ENCODE assay signal across 8 mouse cellular contexts in the genomic region with DNA sequence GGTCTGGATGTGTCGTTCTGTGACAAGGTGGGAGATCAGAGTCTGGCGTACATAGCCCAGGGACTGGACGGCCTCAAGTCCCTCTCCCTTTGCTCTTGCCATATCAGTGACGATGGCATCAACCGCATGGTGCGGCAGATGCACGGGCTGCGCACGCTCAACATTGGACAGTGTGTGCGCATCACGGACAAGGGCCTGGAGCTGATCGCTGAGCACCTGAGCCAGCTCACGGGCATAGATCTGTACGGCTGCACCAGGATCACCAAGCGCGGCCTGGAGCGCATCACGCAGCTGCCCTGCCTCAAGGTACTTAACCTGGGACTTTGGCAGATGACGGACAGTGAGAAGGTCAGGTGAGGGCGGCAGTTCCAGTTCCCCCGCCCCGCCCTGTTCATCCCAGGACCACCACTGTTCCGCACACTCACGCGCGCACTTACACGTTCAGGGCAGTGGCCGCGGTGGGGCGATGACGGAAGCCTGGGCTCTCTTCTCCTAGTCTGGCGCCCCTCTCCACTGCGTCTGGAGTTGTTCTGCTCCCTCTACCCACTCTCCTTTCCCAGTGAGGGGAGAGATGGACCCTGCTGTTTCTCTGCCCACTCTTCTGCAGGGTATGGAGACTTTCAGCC. TPM values are rescaled to one million over a fixed set of nuclear protein-coding genes. Genes with fewer than 3 reads are reported as not detected.
DNase-seq lines count a peak whose midpoint lies in the region; ATAC-seq lines count a peak whose summit lies in the region.

No protein-coding gene starts in this region.

- peak; percentile 29 for DNase-seq in ovary, postnatal 36 days (ENCODE audit: low spot score)
- DNase-seq in ovary, adult 18-20 months (ENCODE audit: low spot score) = no peak
- peak; percentile 37 for DNase-seq in forebrain, embryonic 14.5 days (ENCODE audit: low spot score)
- DNase-seq in lung, postnatal 10 days = peak; percentile 38
- DNase-seq in retina, postnatal 1 day = peak; percentile 55
- no peak for DNase-seq in gastrocnemius, adult 8-10 months (ENCODE audit: low spot score in 2 of 2)

- no peaks in the 10 kb centered on the region for H3K27me3 ChIP-seq in forebrain, embryonic 14.5 days (replicated peaks; ENCODE audit: control insufficient read depth, insufficient read depth, low read length)
- H3K27me3 ChIP-seq in kidney, embryonic 15.5 days = no peaks in the 10 kb centered on the region

- H3K4me2 ChIP-seq in forebrain, embryonic 14.5 days (ENCODE audit: low read length) = peak overlapping the region; percentile 100
- peak overlapping the region; percentile 98 for H3K4me2 ChIP-seq in kidney, embryonic 15.5 days

- H3K4me3 ChIP-seq in brown adipose tissue, adult 24 weeks (ENCODE audit: insufficient read depth, low read depth, low read length) = peak overlapping the region; percentile 80
- H3K4me3 ChIP-seq in forebrain, embryonic 14.5 days (ENCODE audit: low read depth, low read length) = peak overlapping the region; percentile 95
- peak overlapping the region; percentile 86 for H3K4me3 ChIP-seq in kidney, embryonic 15.5 days (replicated peaks)

- peak; percentile 10; the same call in 1 of the 2 replicates for ATAC-seq in forebrain, embryonic 14.5 days
- ATAC-seq in kidney, embryonic 15.5 days (replicated peaks; ENCODE audit: low FRiP score) = 0 out of 2 replicates have a peak, but pooled peaks have one; percentile 1

- peaks cover 25% of the 10 kb centered on the region for H3K36me3 ChIP-seq in forebrain, embryonic 14.5 days (ENCODE audit: control insufficient read depth, insufficient read depth, low read length)
- peaks cover 22% of the 10 kb centered on the region for H3K36me3 ChIP-seq in kidney, embryonic 15.5 days

- under 1% methylated on average over 33 of the region's 33 CpGs for WGBS in forebrain, embryonic 14.5 days
- WGBS in kidney, embryonic 15.5 days = under 1% methylated on average over 33 of the region's 33 CpGs

- H3K4me1 ChIP-seq in brown adipose tissue, adult 24 weeks (ENCODE audit: control insufficient read depth, insufficient read depth, insufficient read length, low read length) = peaks cover 9% of the 10 kb centered on the region
- H3K4me1 ChIP-seq in forebrain, embryonic 14.5 days (ENCODE audit: control insufficient read depth, insufficient read depth, low read length) = peaks cover 28% of the 10 kb centered on the region
- H3K4me1 ChIP-seq in kidney, embryonic 15.5 days = peaks cover 70% of the 10 kb centered on the region

- peak overlapping the region; percentile 92 for H3K9ac ChIP-seq in forebrain, embryonic 14.5 days (ENCODE audit: low read length)
- H3K9ac ChIP-seq in kidney, embryonic 15.5 days = peak overlapping the region; percentile 86

- H3K27ac ChIP-seq in brown adipose tissue, adult 24 weeks (replicated peaks; ENCODE audit: low read depth, low read length) = no peak overlapping the region; the same call in 1 of the 2 replicates
- H3K27ac ChIP-seq in forebrain, embryonic 14.5 days (ENCODE audit: low read depth, low read length) = peak overlapping the region; percentile 99
- H3K27ac ChIP-seq in kidney, embryonic 15.5 days = peak overlapping the region; percentile 99

- H3K9me3 ChIP-seq in forebrain, embryonic 14.5 days (replicated peaks; ENCODE audit: control insufficient read depth, low read length) = no peaks in the 10 kb centered on the region
- H3K9me3 ChIP-seq in kidney, embryonic 15.5 days (replicated peaks) = no peaks in the 10 kb centered on the region

RNA-seq across cellular contexts. Expression of a gene that starts 1.4 kb away (rescaled TPM):
- polyA plus RNA-seq in brown adipose tissue, adult 24 weeks (2012; ENCODE audit: insufficient read depth, insufficient read length, missing spikeins) = 12.4 and 12.7 TPM in 2 replicates
- polyA plus RNA-seq in forebrain, embryonic 14.5 days (2014; fragmentation: Nextera tagmentation; extraction: Ambion mirVana) = 6.8 and 7.6 TPM in 2 replicates
- polyA plus RNA-seq in kidney, embryonic 15.5 days (2015; fragmentation: Nextera tagmentation; extraction: Ambion mirVana) = 5.0 and 6.1 TPM in 2 replicates
- total RNA-seq in gastrocnemius, adult 8-10 months (2022) = 10 to 100 TPM; 10.2 to 13.8 (median 11.8) TPM

Comparison
In these comparisons a context has a peak if more than half of its experiments do, and no peak if none do; other contexts are left out.
1. DNase-seq: peak in ovary, postnatal 36 days (single experiment), forebrain, embryonic 14.5 days (single experiment), lung, postnatal 10 days (single experiment) and retina, postnatal 1 day (single experiment); none in ovary, adult 18-20 months (single experiment) and gastrocnemius, adult 8-10 months (0 of 2).
2. Peak in every context shown above with its lines, with median percentiles within 50 percentile points of each other: H3K4me3 ChIP-seq.